ENCODE assay signal across 18 mouse cellular contexts in genomic region chr5:15679980-15680949, GRCm38 (mm10). TPM values are rescaled to one million over a fixed set of nuclear protein-coding genes. Genes with fewer than 3 reads are reported as not detected.
DNase-seq lines count a peak whose midpoint lies in the region; ATAC-seq and TF ChIP-seq lines count a peak whose summit lies in the region.
"Not testable (repeated sequence)": the region's sequence is repeated elsewhere in the genome, so short reads cannot be mapped to it uniquely, and the experiment has no call there.
"Had no signal": no experiment of that assay in that cellular context is flagged by ENCODE, and none has a peak within 500 bp of the region (broad histone marks: within the 10 kb centered on the region; RNA-seq: fewer than 3 reads in every experiment).

No protein-coding gene starts in this region.

- TF ChIP-seq CTCF in hindbrain, postnatal 0 days (IDR thresholded peaks at IDR 0.05; ENCODE audit: low read depth): not testable (repeated sequence)

- H3K36me3 ChIP-seq in forebrain, embryonic 12.5 days (replicated peaks); heart, embryonic 13.5 days; hindbrain, postnatal 0 days (ENCODE audit: insufficient read depth, low read length); limb, embryonic 10.5 days; liver, embryonic 16.5 days (ENCODE audit: control insufficient read depth, insufficient read depth); midbrain, embryonic 14.5 days (ENCODE audit: control insufficient read depth, insufficient read depth, low read length); stomach, embryonic 16.5 days (ENCODE audit: control insufficient read depth, insufficient read depth, low read length): not testable (repeated sequence)

- H3K27ac ChIP-seq in forebrain, embryonic 12.5 days; heart, embryonic 13.5 days (replicated peaks); hindbrain, postnatal 0 days; limb, embryonic 10.5 days; liver, embryonic 16.5 days (ENCODE audit: low read length); midbrain, embryonic 14.5 days (replicated peaks; ENCODE audit: low read depth, low read length); stomach, embryonic 16.5 days (ENCODE audit: low read length): not testable (repeated sequence)

- peak; percentile 74 for ATAC-seq in forebrain, embryonic 12.5 days (ENCODE audit: low FRiP score)
- peak; percentile 59; the same call in 1 of the 2 replicates for ATAC-seq in heart, embryonic 13.5 days (ENCODE audit: extremely low read depth, insufficient number of reproducible peaks, low FRiP score, low TSS enrichment)
- peak; percentile 71 for ATAC-seq in hindbrain, postnatal 0 days
- peak; percentile 37; the same call in 1 of the 2 replicates for ATAC-seq in liver, embryonic 16.5 days (ENCODE audit: low read depth)
- peak; percentile 84 for ATAC-seq in midbrain, embryonic 14.5 days (ENCODE audit: low FRiP score, low TSS enrichment)
- ATAC-seq in stomach, embryonic 16.5 days (ENCODE audit: insufficient read depth, low FRiP score): peak; percentile 86

- H3K9ac ChIP-seq in forebrain, embryonic 12.5 days; heart, embryonic 13.5 days; hindbrain, postnatal 0 days (replicated peaks; ENCODE audit: low read length); liver, embryonic 16.5 days (ENCODE audit: low read depth, low read length); midbrain, embryonic 14.5 days (replicated peaks; ENCODE audit: low read length); stomach, embryonic 16.5 days (ENCODE audit: low read length): not testable (repeated sequence)

- DNase-seq in adipocyte (ENCODE audit: low spot score): peak; percentile 23
- DNase-seq in hindbrain, postnatal 0 days (ENCODE audit: low spot score); midbrain, embryonic 14.5 days: not testable (repeated sequence)
- DNase-seq in limb, embryonic 10.5 days (ENCODE audit: low spot score): peak; percentile 31

- H3K9me3 ChIP-seq in forebrain, embryonic 12.5 days: peaks cover 17% of the 10 kb centered on the region
- peaks cover 20% of the 10 kb centered on the region for H3K9me3 ChIP-seq in heart, embryonic 13.5 days
- not testable (repeated sequence) for H3K9me3 ChIP-seq in hindbrain, postnatal 0 days (ENCODE audit: low read length); liver, embryonic 16.5 days (replicated peaks; ENCODE audit: control insufficient read depth, low read length); stomach, embryonic 16.5 days (replicated peaks; ENCODE audit: control insufficient read depth, low read length)
- H3K9me3 ChIP-seq in limb, embryonic 10.5 days (replicated peaks): peaks cover 10% of the 10 kb centered on the region
- H3K9me3 ChIP-seq in midbrain, embryonic 14.5 days (ENCODE audit: control insufficient read depth, low read length): peaks cover 12% of the 10 kb centered on the region

- H3K4me2 ChIP-seq in forebrain, embryonic 12.5 days; heart, embryonic 13.5 days; hindbrain, postnatal 0 days (ENCODE audit: low read depth, low read length); liver, embryonic 16.5 days (ENCODE audit: low read depth, low read length); midbrain, embryonic 14.5 days (ENCODE audit: low read length); stomach, embryonic 16.5 days (ENCODE audit: low read depth, low read length): not testable (repeated sequence)

- H3K4me3 ChIP-seq in forebrain, embryonic 12.5 days (replicated peaks); heart, embryonic 13.5 days; hindbrain, postnatal 0 days (ENCODE audit: low read length); limb, embryonic 10.5 days; liver, embryonic 16.5 days (ENCODE audit: low read depth, low read length); midbrain, embryonic 14.5 days (replicated peaks; ENCODE audit: low read depth, low read length); stomach, embryonic 16.5 days (replicated peaks; ENCODE audit: low read length): not testable (repeated sequence)

- 69% methylated on average over 13 of the region's 13 CpGs for WGBS in forebrain, embryonic 12.5 days
- 58% methylated on average over 13 of the region's 13 CpGs for WGBS in heart, embryonic 13.5 days
- WGBS in hindbrain, postnatal 0 days: 70% methylated on average over 13 of the region's 13 CpGs
- WGBS in limb, embryonic 10.5 days: 71% methylated on average over 13 of the region's 13 CpGs
- WGBS in liver, embryonic 16.5 days (ENCODE audit: insufficient replicate concordance): 51% methylated on average over 13 of the region's 13 CpGs
- WGBS in midbrain, embryonic 14.5 days: 70% methylated on average over 13 of the region's 13 CpGs
- WGBS in stomach, embryonic 16.5 days: 68% methylated on average over 13 of the region's 13 CpGs

- H3K4me1 ChIP-seq in forebrain, embryonic 12.5 days; heart, embryonic 13.5 days; hindbrain, postnatal 0 days (ENCODE audit: insufficient read depth, low read length); limb, embryonic 10.5 days; liver, embryonic 16.5 days (ENCODE audit: control insufficient read depth, low read depth, low read length); midbrain, embryonic 14.5 days (ENCODE audit: control insufficient read depth, insufficient read depth, low read length); stomach, embryonic 16.5 days (ENCODE audit: control insufficient read depth, insufficient read depth, low read length): not testable (repeated sequence)

- H3K27me3 ChIP-seq in forebrain, embryonic 12.5 days; heart, embryonic 13.5 days (replicated peaks); hindbrain, postnatal 0 days (ENCODE audit: insufficient read depth, low read length); limb, embryonic 10.5 days (ENCODE audit: low read depth, poor library complexity, severe bottlenecking); liver, embryonic 16.5 days (ENCODE audit: control insufficient read depth, insufficient read depth, low read depth, low read length); midbrain, embryonic 14.5 days (ENCODE audit: control insufficient read depth, insufficient read depth, low read length); stomach, embryonic 16.5 days (ENCODE audit: control insufficient read depth, insufficient read depth, low read length): not testable (repeated sequence)

RNA-seq across cellular contexts. Expression of gene 4930572O03Rik, which starts 23.4 kb away (rescaled TPM):
- polyA plus RNA-seq in forebrain, embryonic 12.5 days (2016; fragmentation: Nextera tagmentation; extraction: Ambion mirVana): not detected in 2 replicates
- not detected in 2 replicates for polyA plus RNA-seq in heart, embryonic 13.5 days (2015; fragmentation: Nextera tagmentation; extraction: Ambion mirVana)
- total RNA-seq in hindbrain, postnatal 0 days (2014; rRNA removed): not detected in 2 replicates
- not detected in 2 replicates for polyA plus RNA-seq in hindbrain, postnatal 0 days (2015; fragmentation: Nextera tagmentation; extraction: Ambion mirVana)
- not detected in 2 replicates for polyA plus RNA-seq in limb, embryonic 10.5 days (2016; fragmentation: Nextera tagmentation; extraction: Ambion mirVana)
- not detected in 2 replicates for polyA plus RNA-seq in liver, embryonic 16.5 days (2015; fragmentation: Nextera tagmentation; extraction: Ambion mirVana)
- not detected in 2 replicates for polyA plus RNA-seq in midbrain, embryonic 14.5 days (2014; fragmentation: Nextera tagmentation; extraction: Ambion mirVana)
- not detected in 2 replicates for polyA plus RNA-seq in stomach, embryonic 16.5 days (2015; fragmentation: Nextera tagmentation; extraction: Ambion mirVana)
- total RNA-seq: adrenal gland, postnatal 25 days; ES-E14; gastrocnemius, postnatal 14 days; heart, postnatal 10 days; layer of hippocampus, postnatal 36 days; left cerebral cortex, postnatal 4 days had no signal
- polyA plus RNA-seq: C2C12; embryonic facial prominence, embryonic 10.5 days; inflammation-experienced regulatory T-cells, adult 6 months; large intestine, adult 2 months had no signal

RNA-seq across cellular contexts. Expression of gene Speer4c, which starts 33.8 kb away (rescaled TPM):
- not detected in 2 replicates for polyA plus RNA-seq in forebrain, embryonic 12.5 days (2016; fragmentation: Nextera tagmentation; extraction: Ambion mirVana)
- polyA plus RNA-seq in heart, embryonic 13.5 days (2015; fragmentation: Nextera tagmentation; extraction: Ambion mirVana): not detected in 2 replicates
- total RNA-seq in hindbrain, postnatal 0 days (2014; rRNA removed): not detected in 2 replicates
- not detected in 2 replicates for polyA plus RNA-seq in hindbrain, postnatal 0 days (2015; fragmentation: Nextera tagmentation; extraction: Ambion mirVana)
- not detected in 2 replicates for polyA plus RNA-seq in limb, embryonic 10.5 days (2016; fragmentation: Nextera tagmentation; extraction: Ambion mirVana)
- polyA plus RNA-seq in liver, embryonic 16.5 days (2015; fragmentation: Nextera tagmentation; extraction: Ambion mirVana): not detected in 2 replicates
- polyA plus RNA-seq in midbrain, embryonic 14.5 days (2014; fragmentation: Nextera tagmentation; extraction: Ambion mirVana): not detected in 2 replicates
- not detected in 2 replicates for polyA plus RNA-seq in stomach, embryonic 16.5 days (2015; fragmentation: Nextera tagmentation; extraction: Ambion mirVana)
- total RNA-seq: adrenal gland, postnatal 25 days; ES-E14; gastrocnemius, postnatal 14 days; heart, postnatal 10 days; layer of hippocampus, postnatal 36 days; left cerebral cortex, postnatal 4 days had no signal
- polyA plus RNA-seq: C2C12; embryonic facial prominence, embryonic 10.5 days; inflammation-experienced regulatory T-cells, adult 6 months; large intestine, adult 2 months had no signal
